Mouse (Mus musculus): Measurements from ENCODE around the gene Echdc3. TPM values are rescaled to one million over a fixed set of nuclear protein-coding genes. Genes with fewer than 3 reads are reported as not detected.

Gene Echdc3
- polyA plus RNA-seq (2017; shearing (Covaris generic)) = 0.20 TPM

GRCm38 (mm10) chr2:6212724-6213511, at the start of gene Echdc3:
TSS of gene Echdc3 (minus strand) at chr2:6213033.

Other genes starting within 250 kb of the Echdc3 start
- gene Proser2, start 82.8 kb downstream of the Echdc3 start, polyA plus RNA-seq (2017; shearing (Covaris generic)) = not detected
- 12.7 TPM for gene Usp6nl, start 109.6 kb upstream of the Echdc3 start, polyA plus RNA-seq (2017; shearing (Covaris generic))

Data from activated CD4-positive, CD25-positive, alpha-beta regulatory T cell, adult 9 weeks (primary cell).